Mouse (Mus musculus) spleen, embryonic (tissue): ENCODE data around the gene Supt5.

Experiments used
- CTCF ChIA-PET: fragments of 350-600 bp; sonication (Branson Sonifier 250); formaldehyde crosslinking; loops from one replicate; lab custom pipeline; 2022; lab: Charles Lee

Supt5 gene

DNA sequence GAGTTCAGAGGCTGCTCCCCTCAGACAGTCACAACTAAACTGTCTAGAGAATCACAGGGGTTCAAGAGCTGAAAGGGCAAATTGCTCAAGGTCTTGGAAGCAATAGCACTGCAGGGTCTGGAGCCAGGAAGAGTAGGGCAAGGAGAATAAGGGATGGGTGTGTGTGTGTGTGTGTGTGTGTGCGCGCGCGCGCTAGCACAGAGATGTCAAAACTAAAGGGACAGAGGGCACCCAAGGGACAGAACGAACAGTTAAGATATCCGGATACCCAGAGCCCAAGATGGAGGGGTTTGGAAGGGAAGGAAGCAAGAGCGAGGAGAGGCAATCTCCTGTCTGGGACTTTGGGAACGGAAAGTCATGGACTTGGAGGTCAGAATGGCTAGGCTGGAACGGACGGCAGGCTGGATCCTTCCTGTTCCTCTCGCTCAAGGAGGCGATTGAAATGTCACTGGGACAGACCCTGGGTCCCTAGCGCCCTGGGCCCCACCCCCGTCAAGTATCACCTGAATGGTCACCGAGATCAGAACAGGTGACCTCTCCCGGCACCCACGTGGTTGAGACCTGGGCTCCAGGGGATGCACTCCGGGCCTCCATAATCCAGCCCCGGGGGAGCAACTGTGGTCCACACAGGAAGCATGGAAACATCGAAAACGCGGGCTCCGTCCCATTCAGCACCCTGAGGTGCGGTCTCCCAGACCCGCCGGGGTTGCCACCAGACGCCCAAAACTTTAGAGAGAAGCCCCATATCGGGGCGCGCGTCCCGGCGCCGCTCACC is 27.2 kb downstream of the Supt5 start:
- CTCF ChIA-PET: no interaction called here

- CTCF ChIA-PET: no interaction called here
Observed at GRCm38 (mm10) chr7:28309737-28310136, 28.8 kb downstream of the Supt5 start.

GRCm38 (mm10) chr7:28306216-28306615 is 32.3 kb downstream of the Supt5 start:
- CTCF ChIA-PET: interaction anchor here (0.5 kb wide), 1 partner anchor 129 kb away, joined by 3 read pairs; no protein-coding TSS in a partner anchor

DNA sequence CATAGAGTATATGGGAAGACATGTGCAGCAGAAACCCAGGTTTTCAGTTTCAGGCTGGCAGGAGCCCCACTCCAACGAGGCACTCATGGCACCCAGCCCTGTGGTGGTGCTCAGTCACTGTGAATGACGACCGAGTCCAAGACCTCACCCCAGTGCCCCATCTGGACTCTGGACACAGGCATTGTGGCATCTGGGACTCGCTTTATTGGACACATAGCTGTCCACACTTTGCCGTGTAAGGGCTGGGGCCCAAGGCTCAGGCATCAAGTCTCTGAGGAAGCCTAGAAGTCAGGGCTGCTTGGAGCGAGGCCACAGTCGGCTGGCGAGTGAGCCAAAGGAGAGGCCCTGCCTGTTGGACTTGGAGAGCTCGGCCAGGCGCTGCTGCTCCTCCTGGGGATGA is 32.9 kb downstream of the Supt5 start:
- CTCF ChIA-PET: no interaction called here

GRCm38 (mm10) chr7:28301616-28302433 is 36.7 kb downstream of the Supt5 start, which contains the start of gene Dll3:
Gene Dll3, minus strand, starts transcription at chr7:28302238.
- CTCF ChIA-PET: interaction anchor here (0.7 kb wide), 1 partner anchor 103 kb away, joined by 3 read pairs; no protein-coding TSS in a partner anchor

DNA sequence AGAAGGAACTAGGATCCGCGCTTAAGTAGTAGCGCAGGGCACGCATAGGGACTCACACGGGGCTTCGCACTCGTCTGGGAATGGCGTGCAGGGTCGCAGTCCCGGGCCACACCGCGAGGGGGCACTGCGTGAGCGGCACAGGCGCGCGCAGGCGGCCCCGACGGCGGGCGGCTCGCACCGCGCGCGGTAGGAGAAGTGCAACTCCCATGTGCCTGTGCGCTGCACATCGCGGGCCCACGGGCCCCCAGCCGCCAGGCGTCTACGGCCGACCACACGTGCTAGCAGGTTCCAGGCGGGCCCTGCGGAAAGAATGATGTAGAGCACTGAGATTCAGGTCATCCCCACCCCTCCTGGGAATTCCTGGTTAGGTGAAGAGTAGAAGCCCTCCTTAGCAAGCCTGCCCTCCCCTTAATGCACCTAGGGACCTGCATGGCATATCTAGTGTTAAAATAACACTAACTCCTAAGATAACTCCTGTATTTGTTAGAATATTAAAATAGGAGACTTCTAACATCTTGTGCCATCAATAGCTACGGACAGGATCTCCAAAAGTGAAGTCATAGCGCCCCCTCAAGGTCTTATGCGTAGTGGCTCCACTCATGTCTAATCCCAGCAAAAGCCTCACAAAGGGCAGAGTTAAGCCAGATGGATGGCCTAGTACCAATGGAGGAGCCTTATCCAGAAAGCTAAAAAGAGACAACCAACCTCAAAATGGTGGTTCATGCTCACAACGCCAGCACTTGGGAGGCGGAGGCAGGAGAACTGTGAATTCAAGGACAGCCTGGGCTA is 39.5 kb downstream of the Supt5 start:
- CTCF ChIA-PET: no interaction called here

DNA sequence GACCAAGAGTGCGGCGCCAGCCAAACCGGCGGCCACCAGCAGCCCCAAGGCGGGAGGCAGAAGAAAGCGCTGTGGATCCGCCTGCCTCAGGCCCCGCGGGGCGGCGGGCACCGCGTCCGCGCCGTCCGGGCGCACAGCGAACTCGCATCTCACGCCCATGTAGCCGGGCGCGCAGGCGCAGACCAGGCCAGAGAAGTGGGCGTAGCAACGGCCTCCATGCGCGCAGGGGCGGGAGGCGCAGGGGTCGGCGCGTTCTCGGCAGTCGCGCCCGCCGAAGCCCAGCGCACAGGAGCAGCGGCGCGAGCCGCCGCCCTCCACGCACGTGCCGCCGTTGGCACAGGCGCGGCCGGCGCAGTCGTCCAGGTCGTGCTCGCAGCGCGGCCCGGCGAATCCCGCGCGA is 44.1 kb downstream of the Supt5 start:
- CTCF ChIA-PET: no interaction called here

- CTCF ChIA-PET: interaction anchor here (0.5 to 0.6 kb wide), 2 partner anchors 671 to 784 kb away, joined by 5 to 7 read pairs; partner anchors contain the start of gene Actn4
Observed at GRCm38 (mm10) chr7:28290638-28291590, 47.6 kb downstream of the Supt5 start, which contains the start of gene Selenov. Gene Selenov, minus strand, starts transcription at chr7:28291186.

DNA sequence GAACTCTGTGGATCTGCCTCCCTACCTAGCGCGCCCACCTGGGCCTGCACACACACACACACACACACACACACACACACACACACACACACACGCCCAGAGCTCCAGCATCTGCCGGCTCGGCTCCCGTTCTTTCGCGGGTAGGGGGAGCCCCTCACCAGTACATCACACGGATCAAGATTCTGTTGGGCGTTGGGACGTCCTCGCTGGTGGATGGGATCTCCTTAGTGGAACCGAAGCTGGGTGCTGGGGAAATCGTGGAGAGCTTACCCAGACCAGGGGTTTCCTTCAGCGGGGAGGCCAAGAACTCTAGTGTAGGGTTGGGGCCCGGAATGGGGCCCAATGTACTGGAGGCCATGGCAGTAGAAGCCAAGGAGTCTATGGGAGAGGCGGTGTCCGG is 48.4 kb downstream of the Supt5 start:
- CTCF ChIA-PET: no interaction called here

- CTCF ChIA-PET: no interaction called here
Observed at GRCm38 (mm10) chr7:28280630-28281029, 57.9 kb downstream of the Supt5 start.

GRCm38 (mm10) chr7:28278279-28278652 is 60.3 kb downstream of the Supt5 start:
- CTCF ChIA-PET: no interaction called here

GRCm38 (mm10) chr7:28277615-28278278 is 60.8 kb downstream of the Supt5 start, which contains the start of gene Eid2b:
Gene Eid2b, plus strand, starts transcription at chr7:28277739.
- CTCF ChIA-PET: no interaction called here

DNA sequence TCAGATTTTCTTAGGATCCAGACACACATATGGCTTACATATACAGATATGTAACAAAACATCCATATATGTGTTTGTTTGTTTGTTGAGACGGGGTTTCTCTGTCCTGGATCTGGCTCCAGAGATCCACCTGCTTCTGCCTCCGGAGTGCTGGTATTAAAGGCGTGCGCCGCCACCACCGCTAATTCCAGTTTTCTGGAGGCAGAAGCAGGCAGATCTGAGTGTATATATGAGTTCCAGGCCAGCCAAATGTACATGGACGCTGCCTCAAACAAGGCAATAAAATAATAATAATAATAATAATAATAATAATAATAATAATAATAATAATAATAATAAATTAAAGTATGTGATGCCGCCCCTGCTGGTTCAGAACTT is 61.3 kb downstream of the Supt5 start:
- CTCF ChIA-PET: no interaction called here

DNA sequence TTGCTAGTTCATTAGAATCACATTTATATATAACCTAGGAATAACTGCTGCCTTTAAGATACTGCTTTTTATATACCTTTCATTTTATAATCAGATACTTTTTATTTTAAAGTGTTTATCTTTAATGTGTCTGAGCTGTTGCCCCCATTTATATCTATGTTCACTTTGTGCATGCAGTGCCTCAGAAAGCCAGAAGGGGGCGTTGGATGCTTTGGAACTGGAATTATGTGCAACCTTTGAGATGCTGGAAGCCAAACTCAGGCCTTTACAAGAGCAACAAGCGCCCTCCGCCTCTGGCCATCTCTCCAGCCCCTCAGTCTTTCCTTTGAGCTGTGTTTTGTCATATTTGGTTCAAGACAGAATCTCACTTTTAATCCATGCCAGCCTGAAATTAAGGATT is 66.8 kb downstream of the Supt5 start:
- CTCF ChIA-PET: no interaction called here

GRCm38 (mm10) chr7:28269355-28269754 is 69.2 kb downstream of the Supt5 start:
- CTCF ChIA-PET: no interaction called here

- CTCF ChIA-PET: no interaction called here
Observed at GRCm38 (mm10) chr7:28268576-28268975, 70.0 kb downstream of the Supt5 start.

GRCm38 (mm10) chr7:28268042-28268531 is 70.5 kb downstream of the Supt5 start:
- CTCF ChIA-PET: no interaction called here

DNA sequence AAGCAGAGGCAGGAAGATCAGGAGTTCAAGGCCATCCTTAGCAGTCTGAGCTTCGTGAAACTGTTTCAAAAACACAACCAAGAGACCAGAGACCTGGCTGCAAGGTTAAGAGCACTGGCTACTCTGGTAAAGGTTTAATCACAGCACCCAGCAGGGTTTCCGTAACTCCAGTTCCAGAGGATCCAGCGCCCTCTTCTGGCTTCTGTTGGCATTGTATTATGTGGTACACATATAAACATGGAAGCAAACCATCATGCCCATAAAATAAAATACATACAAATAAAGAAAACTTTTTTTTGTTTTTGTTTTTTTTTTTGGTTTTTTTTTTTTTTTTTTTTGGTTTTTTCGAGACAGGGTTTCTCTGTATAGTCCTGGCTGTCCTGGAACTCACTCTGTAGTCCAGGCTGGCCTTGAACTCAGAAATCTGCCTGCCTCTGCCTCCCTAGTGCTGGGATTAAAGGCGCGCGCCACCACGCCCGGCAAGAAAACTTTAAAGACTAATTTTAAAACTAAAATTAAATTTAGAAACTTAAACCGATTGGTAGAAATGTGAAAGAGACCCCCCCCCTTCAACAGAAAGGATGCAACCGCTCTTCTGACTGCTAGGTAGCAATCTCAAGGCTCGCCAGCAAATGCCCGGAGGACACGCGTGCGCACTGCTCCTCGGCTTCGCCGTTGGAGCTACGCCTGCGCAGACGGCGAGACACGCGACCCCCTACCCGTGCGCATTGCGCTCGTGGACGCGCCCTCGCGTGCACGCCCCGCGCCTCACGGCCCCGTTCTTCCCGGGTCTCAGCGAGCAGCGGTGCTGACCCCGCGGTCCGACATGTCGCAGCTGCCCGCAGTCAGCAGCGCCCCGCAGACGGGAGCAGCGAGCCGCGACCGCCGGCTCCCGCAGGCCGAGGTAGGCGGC is 71.2 kb downstream of the Supt5 start, which contains the start of gene Eid2:
Eid2 (plus strand) TSS at position 753 of the 913 bp plus-strand sequence.
- CTCF ChIA-PET: no interaction called here

DNA sequence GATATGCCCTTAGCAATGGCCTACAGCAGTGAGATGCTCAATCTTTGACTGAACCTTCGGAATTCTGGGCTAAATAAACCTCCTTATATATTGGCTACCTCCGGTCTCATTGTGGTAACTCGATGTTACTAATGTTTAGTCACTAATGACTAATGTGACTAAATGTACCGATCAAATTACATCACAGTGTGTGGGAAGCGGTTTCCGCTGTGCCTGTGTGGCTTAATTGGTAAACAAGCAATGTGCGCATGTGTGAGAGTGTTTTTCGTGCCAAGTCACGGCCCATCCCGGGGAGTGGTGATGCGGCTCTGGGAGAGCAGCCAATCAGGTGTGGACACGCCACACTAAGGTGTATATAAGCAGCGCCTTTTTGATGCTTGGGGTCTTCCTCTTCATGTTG is 73.2 kb downstream of the Supt5 start:
- CTCF ChIA-PET: no interaction called here
